ENCODE assay signal across 13 mouse cellular contexts in the genomic region with DNA sequence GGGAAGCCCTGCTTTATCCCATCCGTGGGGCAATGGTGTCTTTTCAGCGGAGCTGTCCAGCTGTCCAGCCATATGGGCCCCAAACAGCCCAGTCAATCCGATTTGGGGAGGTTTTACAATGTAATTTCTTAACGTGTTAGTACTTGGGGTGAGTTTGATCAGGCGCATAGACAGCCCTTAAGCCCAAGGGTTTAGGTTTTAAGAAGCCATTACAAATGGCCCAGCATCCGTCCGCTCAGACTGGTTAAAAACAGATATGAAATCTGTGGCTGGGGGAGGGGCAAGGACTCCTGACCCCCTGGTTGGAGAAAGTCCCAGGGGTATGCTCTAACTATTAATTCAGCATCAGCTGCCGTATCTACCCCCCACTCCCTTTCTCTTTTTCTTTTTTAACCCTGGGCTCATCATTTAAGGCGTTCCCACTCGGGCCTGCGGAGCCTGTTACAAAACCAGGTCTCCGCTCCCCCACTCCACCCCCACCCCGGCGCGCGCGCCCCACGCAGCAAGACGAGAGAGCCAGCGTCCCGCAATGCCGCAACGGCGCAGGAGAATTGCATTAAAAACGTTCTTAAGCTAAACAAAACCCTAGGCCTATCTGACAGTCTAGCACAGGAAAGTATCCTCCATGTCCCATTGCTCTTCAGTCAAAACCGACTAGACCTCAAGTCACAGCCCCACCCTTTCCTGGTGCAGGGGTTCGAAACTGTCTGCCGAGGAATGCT.
A peak's percentile ranks its signal among the peaks of the same experiment; 100 is the strongest.
DNase-seq lines count a peak whose midpoint lies in the region; ATAC-seq lines count a peak whose summit lies in the region.
"Had no signal": no experiment of that assay in that cellular context is flagged by ENCODE, and none has a peak within 500 bp of the region (broad histone marks: within the 10 kb centered on the region; RNA-seq: fewer than 3 reads in every experiment).

No protein-coding gene starts in this region.

- H3K36me3 ChIP-seq in hindbrain, embryonic 14.5 days (replicated peaks; ENCODE audit: control insufficient read depth, insufficient read depth) = peaks cover 10% of the 10 kb centered on the region
- no peaks in the 10 kb centered on the region for H3K36me3 ChIP-seq in neural tube, embryonic 11.5 days (ENCODE audit: control insufficient read depth, insufficient read depth, low read length)
- H3K36me3 ChIP-seq: kidney, embryonic 15.5 days; limb, embryonic 12.5 days had no signal

- H3K9ac ChIP-seq in hindbrain, embryonic 14.5 days = peak overlapping the region; percentile 100
- peak overlapping the region; percentile 89; the same call in 1 of the 2 replicates for H3K9ac ChIP-seq in neural tube, embryonic 11.5 days (ENCODE audit: low read length)
- H3K9ac ChIP-seq: kidney, embryonic 15.5 days; limb, embryonic 12.5 days had no signal

- H3K27me3 ChIP-seq in hindbrain, embryonic 14.5 days (ENCODE audit: control insufficient read depth, insufficient read depth, low read length) = no peaks in the 10 kb centered on the region
- peaks cover 39% of the 10 kb centered on the region for H3K27me3 ChIP-seq in neural tube, embryonic 11.5 days (ENCODE audit: control insufficient read depth, insufficient read depth, low read length)

- intact Hi-C loops in heart, postnatal 25 days (cut with DNase I) = no loop called here

- 4% methylated on average over 28 of the region's 28 CpGs for WGBS in hindbrain, embryonic 14.5 days
- 5% methylated on average over 28 of the region's 28 CpGs for WGBS in neural tube, embryonic 11.5 days

- H3K9me3 ChIP-seq in hindbrain, embryonic 14.5 days (ENCODE audit: control insufficient read depth, low read length) = no peaks in the 10 kb centered on the region
- no peaks in the 10 kb centered on the region for H3K9me3 ChIP-seq in neural tube, embryonic 11.5 days (ENCODE audit: control insufficient read depth, low read length)
- H3K9me3 ChIP-seq: kidney, embryonic 15.5 days; limb, embryonic 12.5 days had no signal

- peak overlapping the region; percentile 100 for H3K4me2 ChIP-seq in hindbrain, embryonic 14.5 days (replicated peaks)
- H3K4me2 ChIP-seq in neural tube, embryonic 11.5 days (ENCODE audit: low read depth) = peak overlapping the region; percentile 72
- H3K4me2 ChIP-seq: heart, embryonic 11.5 days; kidney, embryonic 15.5 days; limb, embryonic 12.5 days had no signal

- DNase-seq in cerebellum, adult 8-10 months = peak; percentile 53
- peak; percentile 49 for DNase-seq in embryo, embryonic 11 days
- DNase-seq in hindbrain, embryonic 14.5 days (ENCODE audit: low spot score) = no peak
- DNase-seq in neural tube, embryonic 11.5 days (ENCODE audit: low spot score) = peak; percentile 57
- no peak for DNase-seq in heart, adult 18-20 months
- DNase-seq in frontal cortex, postnatal 10 days (ENCODE audit: low spot score in 2 of 2) = no peak
- DNase-seq in heart, postnatal 25 days (ENCODE audit: low spot score) = no peak
- DNase-seq: adrenal gland, postnatal 14 days had no signal

- H3K4me1 ChIP-seq in hindbrain, embryonic 14.5 days (replicated peaks; ENCODE audit: control insufficient read depth, insufficient read depth, low read length) = peaks cover 57% of the 10 kb centered on the region
- 0 out of 2 replicates have a peak, but pooled peaks cover 6% of the 10 kb centered on the region for H3K4me1 ChIP-seq in neural tube, embryonic 11.5 days (ENCODE audit: control insufficient read depth, insufficient read depth, low read length)

- peak overlapping the region; percentile 100 for H3K27ac ChIP-seq in hindbrain, embryonic 14.5 days
- peak overlapping the region; percentile 98 for H3K27ac ChIP-seq in neural tube, embryonic 11.5 days (ENCODE audit: low read depth, low read length)
- H3K27ac ChIP-seq: kidney, embryonic 15.5 days; limb, embryonic 12.5 days; macrophage had no signal

- no peak for ATAC-seq in hindbrain, embryonic 14.5 days (ENCODE audit: low FRiP score)
- ATAC-seq in neural tube, embryonic 11.5 days (ENCODE audit: insufficient read depth, low FRiP score, low TSS enrichment) = no peak
- no peak for ATAC-seq in megakaryocyte, adult 5-6 weeks (ENCODE audit: poor library complexity, severe bottlenecking)

- peak overlapping the region; percentile 68 for H3K4me3 ChIP-seq in hindbrain, embryonic 14.5 days (replicated peaks; ENCODE audit: low read length)
- H3K4me3 ChIP-seq in neural tube, embryonic 11.5 days (ENCODE audit: low read depth, low read length) = no peak overlapping the region
- H3K4me3 ChIP-seq: kidney, embryonic 15.5 days had no signal

Comparison
In these comparisons a context has a peak if more than half of its experiments do, and no peak if none do; other contexts are left out.
1. DNase-seq: peak in cerebellum, adult 8-10 months (single experiment), embryo, embryonic 11 days (single experiment) and neural tube, embryonic 11.5 days (single experiment); none in hindbrain, embryonic 14.5 days (single experiment), heart, adult 18-20 months (0 of 2), frontal cortex, postnatal 10 days (0 of 2) and heart, postnatal 25 days (single experiment).